Mouse (Mus musculus) erythroblast, embryonic 14.5 days (primary cell): Measurements from ENCODE around the gene Rrp8. TPM values are rescaled to one million over a fixed set of nuclear protein-coding genes. Genes with fewer than 3 reads are reported as not detected.
"Not testable (repeated sequence)": the region's sequence is repeated elsewhere in the genome, so short reads cannot be mapped to it uniquely, and the experiment has no call there.

Experiments used
- H3K27me3 ChIP-seq: 2 replicates; pipeline ENCODE4 v1.6.1; 2012; ENCODE audit warnings: inconsistent platforms; ENCODE audit not compliant: control insufficient read depth
- H3K36me3 ChIP-seq: 2 replicates; pipeline ENCODE4 v1.6.1; 2012; ENCODE audit warnings: mild to moderate bottlenecking, inconsistent platforms; ENCODE audit not compliant: control insufficient read depth
- H3K4me1 ChIP-seq: 2 replicates; pipeline ENCODE4 v1.6.1; 2012; ENCODE audit warnings: inconsistent platforms; ENCODE audit not compliant: control insufficient read depth
- H3K4me3 ChIP-seq: replicated peaks from 2 replicates; pipeline ENCODE3; 2012; ENCODE audit warnings: moderate library complexity, mild to moderate bottlenecking, inconsistent platforms
- H3K9me3 ChIP-seq: 2 replicates; pipeline ENCODE4 v1.6.1; 2012; ENCODE audit warnings: low read length, inconsistent platforms, mixed read lengths; ENCODE audit not compliant: control insufficient read depth
- GATA1 ChIP-seq: IDR thresholded peaks from 2 replicates; pipeline ENCODE4 v1.6.1; 2012; ENCODE audit warnings: low read length, inconsistent platforms, mixed read lengths
- TAL1 ChIP-seq: IDR thresholded peaks from 3 replicates; pipeline ENCODE4 v1.6.1; 2012; ENCODE audit warnings: low read length, inconsistent platforms, mixed read lengths
- polyA plus RNA-seq: library from polyadenylated mRNA; stranded (reverse); fragments of >175 nt; gene quantifications from 2 replicates; pipeline ENCODE4 v1.2.3, GENCODE M21; 2012

The Rrp8 gene
- polyA plus RNA-seq, 1 experiment, result 0.76 TPM

- no peak overlapping the region for H3K4me3 ChIP-seq
- H3K9me3 ChIP-seq, result no peaks in the 10 kb centered on the region
- H3K4me1 ChIP-seq, result peaks cover 70% of the 10 kb centered on the region
- H3K27me3 ChIP-seq, result no peaks in the 10 kb centered on the region
- no peak for TF ChIP-seq TAL1
- H3K36me3 ChIP-seq, result peaks cover 50% of the 10 kb centered on the region
Observed at GRCm38 (mm10) chr7:105740089-105740795, 3.1 kb upstream of the Rrp8 start.

GRCm38 (mm10) chr7:105738948-105739347, 1.8 kb upstream of the Rrp8 start:
- no peak for TF ChIP-seq GATA1
- no peak for TF ChIP-seq TAL1

GRCm38 (mm10) chr7:105738286-105738685, 1.1 kb upstream of the Rrp8 start:
- Histone ChIP-seq H3K36me3 (peaks cover 66% of the 10 kb centered on the region), H3K27me3 (no peaks in the 10 kb centered on the region), H3K9me3 (no peaks in the 10 kb centered on the region), H3K4me1 (peaks cover 61% of the 10 kb centered on the region), H3K4me3 (peak overlapping the region; percentile 87)
- TF ChIP-seq TAL1, result no peak
- no peak for TF ChIP-seq GATA1

More at GRCm38 (mm10) chr7:105738948-105739347, 1.8 kb upstream of the Rrp8 start:
- Histone ChIP-seq H3K36me3 (peaks cover 60% of the 10 kb centered on the region), H3K27me3 (no peaks in the 10 kb centered on the region), H3K4me1 (peaks cover 67% of the 10 kb centered on the region), H3K4me3 (peak overlapping the region; percentile 87), H3K9me3 (no peaks in the 10 kb centered on the region)

GRCm38 (mm10) chr7:105737648-105738047, 463 bp upstream of the Rrp8 start:
- no peak for TF ChIP-seq TAL1
- no peak for TF ChIP-seq GATA1
- Histone ChIP-seq H3K4me1 (peaks cover 55% of the 10 kb centered on the region), H3K36me3 (peaks cover 66% of the 10 kb centered on the region), H3K27me3 (no peaks in the 10 kb centered on the region), H3K4me3 (peak overlapping the region; percentile 87), H3K9me3 (no peaks in the 10 kb centered on the region)

- Histone ChIP-seq H3K4me1 (peaks cover 55% of the 10 kb centered on the region), H3K9me3 (no peaks in the 10 kb centered on the region), H3K27me3 (no peaks in the 10 kb centered on the region), H3K4me3 (peak within 1 kb of the TSS; percentile 87), H3K36me3 (peaks cover 66% of the 10 kb centered on the region)
- TF ChIP-seq GATA1, result no peak
- TF ChIP-seq TAL1, result no peak
Observed at GRCm38 (mm10) chr7:105736264-105736901, 802 bp downstream of the Rrp8 start, which contains the start of gene Ilk. Gene Ilk (plus strand): TSS chr7:105736592.

- peak; percentile 46; the same call in 1 of the 2 replicates for TF ChIP-seq GATA1
- Histone ChIP-seq H3K4me3 (peak overlapping the region; percentile 87), H3K4me1 (peaks cover 54% of the 10 kb centered on the region), H3K36me3 (peaks cover 66% of the 10 kb centered on the region)
- not testable (repeated sequence) for H3K9me3 ChIP-seq, H3K27me3 ChIP-seq
Observed at GRCm38 (mm10) chr7:105735464-105735863, 1.7 kb downstream of the Rrp8 start.

GRCm38 (mm10) chr7:105734826-105735225, 2.4 kb downstream of the Rrp8 start:
- no peaks in the 10 kb centered on the region for H3K27me3 ChIP-seq
- H3K36me3 ChIP-seq, result peaks cover 65% of the 10 kb centered on the region
- no peaks in the 10 kb centered on the region for H3K9me3 ChIP-seq
- H3K4me1 ChIP-seq, result peaks cover 48% of the 10 kb centered on the region
- H3K4me3 ChIP-seq, result no peak overlapping the region
- TF ChIP-seq GATA1, result no peak
- no peak for TF ChIP-seq TAL1

- Histone ChIP-seq H3K4me3 (no peak overlapping the region), H3K36me3 (peaks cover 65% of the 10 kb centered on the region), H3K4me1 (peaks cover 38% of the 10 kb centered on the region), H3K27me3 (no peaks in the 10 kb centered on the region), H3K9me3 (no peaks in the 10 kb centered on the region)
- TF ChIP-seq GATA1 (no peak), TAL1 (no peak)
Observed at GRCm38 (mm10) chr7:105733836-105734235, 3.3 kb downstream of the Rrp8 start.

GRCm38 (mm10) chr7:105728701-105729428, 8.3 kb downstream of the Rrp8 start:
- no peaks in the 10 kb centered on the region for H3K9me3 ChIP-seq
- no peak overlapping the region for H3K4me3 ChIP-seq
- H3K27me3 ChIP-seq, result no peaks in the 10 kb centered on the region
- H3K4me1 ChIP-seq, result no peaks in the 10 kb centered on the region
- TF ChIP-seq TAL1, result no peak
- TF ChIP-seq GATA1, result no peak
- H3K36me3 ChIP-seq, result peaks cover 52% of the 10 kb centered on the region
